Mouse (Mus musculus) neural tube, embryonic 13.5 days (tissue): ENCODE measurements around the gene Alyref. TPM values are rescaled to one million over a fixed set of nuclear protein-coding genes. Genes with fewer than 3 reads are reported as not detected.
A peak's percentile ranks its signal among the peaks of the same experiment; 100 is the strongest.

Source experiments
- ATAC-seq: fragments of 200-750 bp; cut with Nextera tagmentation; 2 replicates; pipeline ENCODE4 v1.8.0; 2017; ENCODE audit warnings: low read depth, mild to moderate bottlenecking, moderate TSS enrichment, moderate library complexity
- H3K27ac ChIP-seq: fragments of 300-500 bp; sonication (generic); replicated peaks from 2 replicates; pipeline ENCODE4 v1.5.1; 2015; ENCODE audit warnings: moderate library complexity, mild to moderate bottlenecking, inconsistent platforms
- H3K27me3 ChIP-seq: fragments of 300-500 bp; sonication (generic); 2 replicates; pipeline ENCODE4 v1.6.1; 2015; ENCODE audit warnings: mild to moderate bottlenecking, inconsistent platforms
- H3K36me3 ChIP-seq: fragments of 300-500 bp; sonication (generic); 2 replicates; pipeline ENCODE4 v1.6.1; 2015; ENCODE audit warnings: mild to moderate bottlenecking, inconsistent platforms
- H3K4me1 ChIP-seq: fragments of 300-500 bp; sonication (generic); replicated peaks from 2 replicates; pipeline ENCODE4 v1.6.1; 2015; ENCODE audit warnings: inconsistent platforms
- H3K4me2 ChIP-seq: fragments of 300-500 bp; sonication (generic); 2 replicates; pipeline ENCODE4 v1.6.1; 2015; ENCODE audit warnings: inconsistent platforms, mild to moderate bottlenecking, moderate library complexity
- H3K4me3 ChIP-seq: fragments of 300-500 bp; sonication (generic); 2 replicates; pipeline ENCODE4 v1.5.1; 2015; ENCODE audit warnings: mild to moderate bottlenecking, inconsistent platforms
- H3K9ac ChIP-seq: fragments of 300-500 bp; sonication (generic); 2 replicates; pipeline ENCODE4 v1.6.1; 2015; ENCODE audit warnings: moderate library complexity, mild to moderate bottlenecking, inconsistent platforms
- H3K9me3 ChIP-seq: fragments of 300-500 bp; sonication (generic); 2 replicates; pipeline ENCODE4 v1.6.1; 2016; ENCODE audit warnings: inconsistent platforms
- WGBS: fragments of 180-500 bp; shearing (Covaris S2); methylation state at CpG from one replicate; pipeline ENCODE4 v1.1.7; 2015; 5-methylcytosine and 5-hydroxymethylcytosine counted together
- microRNA-seq: library from miRNA; unstranded; fragments of <30 nt; microRNA quantifications from one replicate; pipeline ENCODE4, GENCODE M21; 2016
- polyA plus RNA-seq: library from polyadenylated mRNA; unstranded; fragments of >200 nt; fragmentation: Nextera tagmentation; extraction: Ambion mirVana; gene quantifications from 2 replicates; pipeline ENCODE4 v1.2.1, GENCODE M21; 2015

Gene Alyref
- polyA plus RNA-seq, 1 experiment from 2014 or later: 292 TPM

- no peaks in the 10 kb centered on the region for H3K27me3 ChIP-seq
- H3K27ac ChIP-seq: no peak overlapping the region
- H3K4me1 ChIP-seq: peaks cover 33% of the 10 kb centered on the region
- WGBS: 96% methylated on average over 3 of the region's 3 CpGs
- H3K9ac ChIP-seq: 0 out of 2 replicates have a peak overlapping the region, but pooled peaks have one; percentile 17
- no peak overlapping the region for H3K4me2 ChIP-seq
- no peaks in the 10 kb centered on the region for H3K9me3 ChIP-seq
- ATAC-seq: no peak
- peaks cover 44% of the 10 kb centered on the region for H3K36me3 ChIP-seq
- H3K4me3 ChIP-seq: no peak overlapping the region
Observed at GRCm38 (mm10) chr11:120545964-120546363, 52.2 kb downstream of the Alyref start.

DNA sequence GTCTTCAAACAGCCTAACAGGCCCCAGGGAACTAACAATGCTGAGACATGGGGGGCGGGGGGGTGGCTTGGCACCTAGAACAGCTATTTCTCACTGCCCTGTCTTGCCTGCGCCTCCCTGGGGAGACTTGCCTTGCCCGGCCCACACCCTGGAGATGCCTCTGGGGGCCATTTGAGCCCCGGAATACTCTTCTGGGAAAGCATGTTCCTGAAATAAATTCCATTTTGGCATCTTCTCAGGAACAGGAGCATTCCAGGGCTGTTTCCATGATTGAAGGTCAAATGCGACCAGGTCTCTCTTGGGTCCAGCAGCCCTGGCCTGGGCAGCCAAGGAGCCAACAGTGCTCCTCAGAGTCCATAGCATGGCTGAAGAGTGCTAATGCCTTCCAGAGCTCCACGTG lies 55.8 kb downstream of the Alyref start:
- H3K4me1 ChIP-seq: peaks cover 32% of the 10 kb centered on the region
- no peaks in the 10 kb centered on the region for H3K9me3 ChIP-seq
- ATAC-seq: no peak
- H3K4me3 ChIP-seq: no peak overlapping the region
- no peak overlapping the region for H3K9ac ChIP-seq
- no peak overlapping the region for H3K27ac ChIP-seq
- no peak overlapping the region for H3K4me2 ChIP-seq
- no peaks in the 10 kb centered on the region for H3K27me3 ChIP-seq
- 85% methylated on average over 6 of the region's 6 CpGs for WGBS
- peaks cover 44% of the 10 kb centered on the region for H3K36me3 ChIP-seq

Small RNA genes lying within 50 kb of the gene (microRNA-seq; reads per million reads assigned to microRNA genes)
- 0.89 reads per million for gene Mir6936

Other genes starting within 250 kb of the Alyref start
- 3,932 and 3,979 TPM in 2 replicates for gene Actg1, start 249.8 kb downstream of the Alyref start, polyA plus RNA-seq
- 1.3 and 1.5 TPM in 2 replicates for gene Fscn2, start 236.8 kb downstream of the Alyref start, polyA plus RNA-seq
- 53.9 and 59.7 TPM in 2 replicates for gene Faap100, start 219.6 kb downstream of the Alyref start, polyA plus RNA-seq
- gene Nploc4, start 160.7 kb downstream of the Alyref start, polyA plus RNA-seq: 33.5 and 33.8 TPM in 2 replicates
- gene Tspan10, start 155.7 kb downstream of the Alyref start, polyA plus RNA-seq: not detected in 2 replicates
- 0.29 and 0.34 TPM in 2 replicates for gene Pde6g, start 144.9 kb downstream of the Alyref start, polyA plus RNA-seq
- 8.5 and 10.4 TPM in 2 replicates for gene Oxld1, start 140.3 kb downstream of the Alyref start, polyA plus RNA-seq
- 26.3 and 26.9 TPM in 2 replicates for gene Ccdc137, start 140.2 kb downstream of the Alyref start, polyA plus RNA-seq
- 64.8 and 70.8 TPM in 2 replicates for gene Arl16, start 130.8 kb downstream of the Alyref start, polyA plus RNA-seq
- 123 and 124 TPM in 2 replicates for gene Mrpl12, start 113.8 kb downstream of the Alyref start, polyA plus RNA-seq
- 29.3 and 31.1 TPM in 2 replicates for gene Slc25a10, start 106.5 kb downstream of the Alyref start, polyA plus RNA-seq
- 0.20 and 0.28 TPM in 2 replicates for gene Gcgr, start 67.7 kb downstream of the Alyref start, polyA plus RNA-seq
- gene Mcrip1, start 48.6 kb downstream of the Alyref start, polyA plus RNA-seq: 201 and 236 TPM in 2 replicates
- gene Ppp1r27, start 47.2 kb downstream of the Alyref start, polyA plus RNA-seq: not detected in 2 replicates
- 329 and 382 TPM in 2 replicates for gene P4hb, start 25.1 kb downstream of the Alyref start, polyA plus RNA-seq
- gene Arhgdia, start 16.7 kb downstream of the Alyref start, polyA plus RNA-seq: 529 and 543 TPM in 2 replicates
- 175 and 192 TPM in 2 replicates for gene Anapc11, start 56 bp upstream of the Alyref start, polyA plus RNA-seq
- 0.81 TPM in 1 of 2 replicates, not detected in the other for gene Npb, start 10.1 kb upstream of the Alyref start, polyA plus RNA-seq
- gene Pcyt2, start 19.6 kb upstream of the Alyref start, polyA plus RNA-seq: 167 and 175 TPM in 2 replicates
- 52.0 and 55.2 TPM in 2 replicates for gene Sirt7, start 26.9 kb upstream of the Alyref start, polyA plus RNA-seq
- 35.5 and 36.0 TPM in 2 replicates for gene Mafg, start 35.2 kb upstream of the Alyref start, polyA plus RNA-seq
- gene Pycr1, start 45.4 kb upstream of the Alyref start, polyA plus RNA-seq: 24.7 and 24.8 TPM in 2 replicates
- gene Myadml2, start 49.8 kb upstream of the Alyref start, polyA plus RNA-seq: 0.66 and 1.7 TPM in 2 replicates
- 2.5 and 2.7 TPM in 2 replicates for gene Notum, start 62.8 kb upstream of the Alyref start, polyA plus RNA-seq
- 131 and 141 TPM in 2 replicates for gene Aspscr1, start 74.6 kb upstream of the Alyref start, polyA plus RNA-seq
- 91.2 and 101 TPM in 2 replicates for gene Cenpx, start 115.4 kb upstream of the Alyref start, polyA plus RNA-seq
- 64.4 and 66.0 TPM in 2 replicates for gene Lrrc45, start 115.6 kb upstream of the Alyref start, polyA plus RNA-seq
- gene Rac3, start 123.1 kb upstream of the Alyref start, polyA plus RNA-seq: 235 and 267 TPM in 2 replicates
- 10.6 and 13.0 TPM in 2 replicates for gene Dcxr, start 128.9 kb upstream of the Alyref start, polyA plus RNA-seq
- 0.99 and 1.2 TPM in 2 replicates for gene Cbr2, start 133.7 kb upstream of the Alyref start, polyA plus RNA-seq
- 2.4 and 2.5 TPM in 2 replicates for gene Hmga1b, start 164.4 kb upstream of the Alyref start, polyA plus RNA-seq
- gene Rfng, start 185.8 kb upstream of the Alyref start, polyA plus RNA-seq: 89.7 and 105 TPM in 2 replicates
- gene Gps1, start 185.9 kb upstream of the Alyref start, polyA plus RNA-seq: 243 and 255 TPM in 2 replicates
- gene Dus1l, start 198.0 kb upstream of the Alyref start, polyA plus RNA-seq: 39.8 and 49.0 TPM in 2 replicates
- gene Fasn, start 226.2 kb upstream of the Alyref start, polyA plus RNA-seq: 63.8 and 67.4 TPM in 2 replicates